Mouse (Mus musculus): ENCODE data around the gene Sdhaf3. TPM values are rescaled to one million over a fixed set of nuclear protein-coding genes. Genes with fewer than 3 reads are reported as not detected.

Gene Sdhaf3
- polyA plus RNA-seq, 3 experiments from 2014 or later = 3.0 to 4.5 (median 3.3) TPM

- ATAC-seq = no peak
Measured at GRCm38 (mm10) chr6:7069463-7069862, 113.7 kb downstream of the Sdhaf3 start.

- ATAC-seq = no peak
Measured at GRCm38 (mm10) chr6:7082054-7082453, 126.2 kb downstream of the Sdhaf3 start.

- ATAC-seq = no peak
Measured at GRCm38 (mm10) chr6:7082467-7083259, 126.9 kb downstream of the Sdhaf3 start.

- no peak for ATAC-seq
Measured at GRCm38 (mm10) chr6:7083661-7084060, 127.9 kb downstream of the Sdhaf3 start.

- ATAC-seq = no peak
Measured at GRCm38 (mm10) chr6:7084370-7084769, 128.6 kb downstream of the Sdhaf3 start.

GRCm38 (mm10) chr6:7085506-7085905 lies 129.7 kb downstream of the Sdhaf3 start:
- ATAC-seq = no peak

- no peak for ATAC-seq
Measured at GRCm38 (mm10) chr6:7092094-7092493, 136.3 kb downstream of the Sdhaf3 start.

Other genes with a start within 250 kb of the Sdhaf3 start
- not detected for gene Dlx6, start 92.7 kb upstream of the Sdhaf3 start, polyA plus RNA-seq (2017; shearing (Covaris generic))
- not detected for gene Dlx5, start 73.9 kb upstream of the Sdhaf3 start, polyA plus RNA-seq (2017; shearing (Covaris generic))

Measured in inflammation-experienced regulatory T-cells, adult 6 months (primary cell).